Mouse (Mus musculus) embryonic facial prominence, embryonic 11.5 days (tissue): ENCODE results near the gene Prex1. TPM values are rescaled to one million over a fixed set of nuclear protein-coding genes. Genes with fewer than 3 reads are reported as not detected.

Experiments
- ATAC-seq: fragments of 200-750 bp; cut with Nextera tagmentation; replicated peaks from 2 replicates; pipeline ENCODE4 v1.8.0; 2017; ENCODE audit warnings: low read depth; ENCODE audit not compliant: insufficient number of reproducible peaks, low FRiP score, low TSS enrichment
- DNase-seq: peaks from one replicate; pipeline ENCODE4 v3.0.0-alpha.2; 2015; ENCODE audit warnings: low spot score
- H3K27ac ChIP-seq: fragments of 300-500 bp; sonication (generic); replicated peaks from 2 replicates; pipeline ENCODE4 v1.5.1; 2014; ENCODE audit warnings: mild to moderate bottlenecking, low read depth, low read length, control low read depth
- H3K27me3 ChIP-seq: fragments of 300-500 bp; sonication (generic); 2 replicates; pipeline ENCODE4 v1.6.1; 2014; ENCODE audit warnings: mild to moderate bottlenecking, low read length, moderate library complexity, mixed read lengths; ENCODE audit not compliant: control insufficient read depth, insufficient read depth
- H3K36me3 ChIP-seq: fragments of 300-500 bp; sonication (generic); replicated peaks from 2 replicates; pipeline ENCODE4 v1.6.1; 2014; ENCODE audit warnings: low read depth, mild to moderate bottlenecking, low read length, moderate library complexity, mixed read lengths; ENCODE audit not compliant: control insufficient read depth, insufficient read depth
- H3K4me1 ChIP-seq: fragments of 300-500 bp; sonication (generic); 2 replicates; pipeline ENCODE4 v1.6.1; 2014; ENCODE audit warnings: low read length, mixed read lengths; ENCODE audit not compliant: control insufficient read depth, insufficient read depth
- H3K4me2 ChIP-seq: fragments of 300-500 bp; sonication (generic); 2 replicates; pipeline ENCODE4 v1.6.1; 2014; ENCODE audit warnings: low read depth, mild to moderate bottlenecking, control low read depth, low read length, moderate library complexity
- H3K4me3 ChIP-seq: fragments of 300-500 bp; sonication (generic); 2 replicates; pipeline ENCODE4 v1.5.1; 2014; ENCODE audit warnings: low read depth, low read length, control low read depth
- H3K9ac ChIP-seq: fragments of 300-500 bp; sonication (generic); replicated peaks from 2 replicates; pipeline ENCODE4 v1.6.1; 2014; ENCODE audit warnings: mild to moderate bottlenecking, control low read depth, low read length
- H3K9me3 ChIP-seq: fragments of 300-500 bp; sonication (generic); replicated peaks from 2 replicates; pipeline ENCODE4 v1.6.1; 2016; ENCODE audit warnings: mild to moderate bottlenecking, low read length, inconsistent platforms, mixed read lengths; ENCODE audit not compliant: control insufficient read depth
- WGBS: fragments of 180-500 bp; shearing (Covaris S2); extraction: QIAGEN DNeasy Blood & Tissue Kit; methylation state at CpG from one replicate; pipeline ENCODE4 v1.1.7; 2014; 5-methylcytosine and 5-hydroxymethylcytosine counted together
- polyA plus RNA-seq: library from polyadenylated mRNA; unstranded; fragments of >200 nt; fragmentation: Nextera tagmentation; extraction: Ambion mirVana; gene quantifications from 2 replicates; pipeline ENCODE4 v1.2.1, GENCODE M21; 2014

Gene Prex1
- polyA plus RNA-seq, 1 experiment from 2014 or later: 15.5 TPM

DNA sequence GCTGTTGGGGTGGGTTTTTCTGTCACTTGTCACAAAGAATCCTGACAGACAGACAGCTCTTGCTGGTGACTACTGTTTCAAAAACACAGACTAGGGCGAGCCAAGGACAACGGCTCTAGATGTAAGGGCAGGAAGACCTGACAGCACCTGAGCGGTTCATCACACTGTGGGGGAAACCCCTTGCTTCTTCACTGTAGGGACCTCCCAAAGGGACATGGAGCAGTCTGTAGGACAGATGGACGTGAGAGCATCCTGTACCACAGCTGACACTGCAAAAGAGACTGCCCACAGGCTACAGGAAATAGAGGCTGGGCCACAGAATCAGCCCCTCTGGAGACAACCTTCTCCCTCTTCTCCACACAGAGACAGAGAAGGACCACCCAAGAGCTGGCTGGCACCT, 20.2 kb downstream of the Prex1 start:
- 72% methylated on average over 4 of the region's 4 CpGs for WGBS
- Histone ChIP-seq H3K9me3 (no peaks in the 10 kb centered on the region; the same call in 1 of the 2 replicates), H3K36me3 (no peaks in the 10 kb centered on the region; the same call in 1 of the 2 replicates), H3K4me2 (no peak overlapping the region), H3K4me3 (no peak overlapping the region), H3K9ac (no peak overlapping the region), H3K27ac (no peak overlapping the region), H3K27me3 (no peaks in the 10 kb centered on the region), H3K4me1 (no peaks in the 10 kb centered on the region)
- no peak for ATAC-seq
- DNase-seq: no peak

DNA sequence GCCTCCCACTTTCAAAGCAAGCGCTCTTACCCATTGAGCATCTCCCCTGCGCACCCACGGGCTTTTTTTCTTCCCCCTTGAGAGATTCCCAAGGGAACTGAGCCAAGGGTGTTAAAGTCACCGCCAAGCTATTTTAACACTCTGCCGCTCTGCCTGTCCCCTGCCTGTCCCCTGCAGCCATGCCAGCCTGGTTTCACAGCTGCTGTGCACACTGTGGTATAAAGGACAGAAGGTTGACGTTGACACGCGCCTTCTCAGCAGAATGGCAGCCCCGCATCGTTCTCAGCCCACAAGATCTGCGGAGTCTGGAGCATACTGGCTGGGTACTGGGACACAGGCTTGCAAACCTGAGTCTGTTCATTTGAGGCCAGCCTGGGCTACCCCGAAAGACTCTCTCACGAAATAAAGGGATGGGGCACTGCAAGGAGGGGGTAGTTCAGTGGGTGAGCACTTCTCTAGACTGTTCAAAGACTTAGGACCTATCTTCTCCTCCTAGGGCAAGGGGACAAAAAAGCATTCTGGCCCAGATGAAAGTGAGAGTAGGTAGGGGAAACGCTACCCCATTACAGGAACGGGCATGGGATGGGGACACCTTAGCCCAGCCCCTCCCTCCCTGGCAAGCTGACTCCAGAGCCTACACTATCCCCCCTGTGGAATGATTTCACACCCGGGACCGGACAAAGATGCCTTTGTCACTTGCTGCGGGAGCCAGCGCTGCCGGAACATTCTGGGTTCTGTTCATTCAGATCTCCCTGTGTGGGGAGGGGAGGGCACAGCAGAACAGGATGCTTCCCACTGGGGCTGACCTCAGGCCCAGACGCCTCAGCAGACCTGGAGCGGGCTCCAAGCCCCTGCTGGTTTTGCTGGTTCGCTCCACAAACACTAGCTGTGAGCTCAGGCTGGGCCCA, 21.8 kb downstream of the Prex1 start:
- Histone ChIP-seq H3K27me3 (no peaks in the 10 kb centered on the region), H3K4me3 (no peak overlapping the region), H3K9me3 (no peaks in the 10 kb centered on the region; the same call in 1 of the 2 replicates), H3K4me2 (no peak overlapping the region), H3K9ac (no peak overlapping the region; the same call in 1 of the 2 replicates), H3K27ac (no peak overlapping the region), H3K4me1 (peaks cover 4% of the 10 kb centered on the region; the same call in 1 of the 2 replicates), H3K36me3 (no peaks in the 10 kb centered on the region; the same call in 1 of the 2 replicates)
- no peak for DNase-seq
- WGBS: 52% methylated on average over 23 of the region's 23 CpGs
- peak; percentile 19; the same call in 1 of the 2 replicates for ATAC-seq

DNA sequence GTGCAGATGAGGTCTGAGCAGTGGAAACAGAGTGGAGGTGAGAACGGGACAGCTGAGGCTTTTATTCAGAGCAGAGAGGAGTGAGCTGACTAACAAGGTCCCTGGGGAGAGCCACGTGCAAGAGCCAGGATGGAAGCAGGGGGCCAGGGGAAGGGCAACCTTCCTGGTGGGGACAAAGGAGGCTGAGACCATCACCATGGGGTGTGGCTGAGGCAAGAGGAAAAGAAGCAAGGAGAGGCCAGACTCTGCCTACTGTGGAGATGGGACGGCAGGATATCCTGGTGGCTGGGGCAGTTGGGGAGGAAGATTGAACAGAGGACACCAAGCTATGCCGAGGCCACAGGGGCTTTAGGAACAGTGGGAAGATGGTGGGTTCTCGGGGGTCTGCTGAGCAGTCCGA, 26.7 kb downstream of the Prex1 start:
- Histone ChIP-seq H3K4me1 (peaks cover 5% of the 10 kb centered on the region; the same call in 1 of the 2 replicates), H3K27me3 (no peaks in the 10 kb centered on the region), H3K4me3 (no peak overlapping the region), H3K9me3 (no peaks in the 10 kb centered on the region), H3K36me3 (no peaks in the 10 kb centered on the region), H3K4me2 (no peak overlapping the region), H3K27ac (no peak overlapping the region), H3K9ac (no peak overlapping the region)
- ATAC-seq (no peak), DNase-seq (no peak)
- 28% methylated on average over 6 of the region's 6 CpGs for WGBS

DNA sequence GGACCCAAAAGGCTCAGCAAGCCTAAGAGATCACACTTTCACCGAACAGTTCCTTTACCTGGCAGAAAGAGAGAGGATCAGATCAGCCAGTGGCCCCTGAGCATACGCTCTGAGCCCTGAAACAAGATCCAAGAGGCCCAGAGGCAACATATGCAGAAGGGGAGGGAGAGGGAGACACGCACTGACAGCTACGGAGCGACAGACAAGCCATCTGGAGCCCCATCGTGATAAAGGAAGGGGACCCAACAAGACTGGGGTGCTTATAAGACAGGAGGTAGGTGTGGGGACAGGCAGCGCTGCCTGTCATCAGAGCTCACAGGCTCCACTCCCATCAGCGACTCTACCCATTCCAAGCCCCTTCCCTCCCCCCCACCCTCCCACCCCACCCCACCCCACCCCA, 27.8 kb downstream of the Prex1 start:
- DNase-seq (no peak), ATAC-seq (no peak)
- Histone ChIP-seq H3K4me2 (no peak overlapping the region), H3K9me3 (no peaks in the 10 kb centered on the region), H3K4me3 (no peak overlapping the region), H3K36me3 (no peaks in the 10 kb centered on the region), H3K27ac (no peak overlapping the region), H3K9ac (no peak overlapping the region), H3K4me1 (peaks cover 5% of the 10 kb centered on the region; the same call in 1 of the 2 replicates), H3K27me3 (no peaks in the 10 kb centered on the region)
- WGBS: 60% methylated on average over 7 of the region's 8 CpGs

DNA sequence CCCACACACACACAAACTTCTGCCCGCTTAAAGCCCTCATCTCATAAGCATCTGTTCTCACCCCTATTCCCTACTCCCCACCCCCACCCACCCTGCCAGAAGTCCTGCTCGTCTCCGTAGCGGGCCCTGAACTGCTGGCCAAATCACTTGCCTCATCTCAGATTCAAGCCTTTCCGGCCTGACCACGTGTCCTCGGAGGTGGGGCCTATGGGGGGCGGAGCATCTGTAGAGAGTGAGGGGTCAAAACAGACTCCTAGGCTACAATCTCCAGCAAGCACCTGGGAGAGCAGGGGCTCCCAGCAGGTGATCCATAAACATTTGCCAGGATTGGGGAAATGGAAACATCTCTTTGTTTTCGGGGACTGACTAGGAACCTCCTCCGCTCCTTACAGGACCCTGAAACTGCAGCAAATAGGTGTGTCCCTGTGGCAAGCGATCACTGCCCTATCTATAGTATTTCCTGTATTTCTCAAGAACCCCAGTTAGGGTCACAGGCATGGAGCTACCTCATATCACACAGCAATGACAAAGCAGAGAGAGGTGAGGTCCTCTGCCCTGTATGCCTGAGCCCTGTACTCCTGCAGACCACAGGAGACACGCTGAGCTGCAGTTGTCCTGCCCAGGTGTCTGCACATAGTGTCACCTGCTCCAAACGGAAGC, 29.6 kb downstream of the Prex1 start:
- Histone ChIP-seq H3K4me3 (no peak overlapping the region), H3K27ac (no peak overlapping the region), H3K9me3 (no peaks in the 10 kb centered on the region), H3K4me2 (no peak overlapping the region), H3K9ac (no peak overlapping the region), H3K36me3 (no peaks in the 10 kb centered on the region), H3K4me1 (peaks cover 7% of the 10 kb centered on the region), H3K27me3 (no peaks in the 10 kb centered on the region)
- WGBS: 12% methylated on average over 13 of the region's 13 CpGs
- ATAC-seq (no peak), DNase-seq (peak; percentile 61)

DNA sequence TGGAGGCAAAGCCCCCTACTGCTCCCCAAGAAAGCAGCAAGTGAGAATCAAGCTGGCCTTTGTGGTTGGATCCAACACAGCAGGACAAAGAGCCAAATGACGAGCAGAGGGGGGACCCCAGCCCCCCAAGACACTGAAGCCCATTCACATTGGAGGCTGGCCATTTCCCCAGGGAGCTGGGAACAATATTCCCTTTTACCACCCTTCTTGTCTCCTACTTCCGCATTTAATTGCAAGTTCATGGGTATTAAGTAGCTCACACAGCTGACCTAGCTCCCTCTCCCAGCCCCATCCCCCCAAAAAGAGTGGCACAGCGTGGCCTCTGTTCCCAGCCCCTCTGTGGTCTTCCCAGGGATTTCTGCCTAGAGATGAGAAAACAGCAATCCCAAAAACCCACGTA, 30.8 kb downstream of the Prex1 start:
- 16% methylated on average over 4 of the region's 4 CpGs for WGBS
- no peak overlapping the region for H3K9ac ChIP-seq
- H3K4me1 ChIP-seq: peaks cover 9% of the 10 kb centered on the region
- H3K4me3 ChIP-seq: no peak overlapping the region
- H3K27ac ChIP-seq: no peak overlapping the region
- DNase-seq (no peak), ATAC-seq (no peak)
- no peaks in the 10 kb centered on the region for H3K36me3 ChIP-seq
- H3K27me3 ChIP-seq: no peaks in the 10 kb centered on the region
- H3K9me3 ChIP-seq: no peaks in the 10 kb centered on the region
- H3K4me2 ChIP-seq: no peak overlapping the region

DNA sequence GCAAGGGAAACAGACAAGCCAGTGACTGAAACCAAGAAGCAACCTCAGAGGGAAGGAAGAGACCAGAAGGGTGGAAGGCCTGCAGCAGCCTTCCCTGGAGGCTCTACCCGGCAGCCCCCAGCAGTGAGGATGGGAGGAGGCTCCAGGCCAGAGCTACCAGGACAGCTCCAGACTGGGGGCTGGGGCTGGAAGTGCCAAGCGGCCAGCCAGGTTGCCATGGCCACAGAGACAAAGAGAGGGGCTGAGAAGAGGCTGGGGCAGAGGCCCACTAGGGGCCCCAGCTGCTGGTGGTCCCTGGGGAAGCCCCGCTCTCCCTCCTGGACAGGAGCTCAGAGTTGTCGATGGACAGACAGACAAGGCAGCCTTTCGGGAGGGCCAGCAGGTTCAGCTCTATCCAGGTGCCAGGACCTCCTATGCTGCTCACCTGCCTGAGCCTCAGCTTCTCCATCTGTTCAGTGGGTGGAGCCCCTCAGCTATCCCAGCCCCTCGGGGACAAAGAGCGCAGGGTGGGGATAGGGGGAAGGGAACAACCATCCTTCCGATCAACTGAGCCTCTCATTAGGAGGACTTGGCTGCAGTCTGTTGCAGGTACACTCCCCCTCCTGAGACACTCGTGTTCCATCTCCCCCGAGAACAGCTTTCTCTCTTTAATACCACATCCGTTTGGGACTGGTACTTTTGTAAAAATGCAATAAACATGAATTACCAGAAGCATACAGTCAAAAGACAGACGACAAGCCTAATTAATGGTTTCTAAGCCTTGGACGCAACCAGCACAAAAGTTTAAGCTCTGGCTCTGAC, 34.5 kb downstream of the Prex1 start:
- Histone ChIP-seq H3K36me3 (no peaks in the 10 kb centered on the region), H3K9me3 (no peaks in the 10 kb centered on the region), H3K4me3 (no peak overlapping the region), H3K4me2 (no peak overlapping the region), H3K27ac (peak overlapping the region; percentile 47; the same call in 1 of the 2 replicates), H3K27me3 (no peaks in the 10 kb centered on the region), H3K4me1 (peaks cover 16% of the 10 kb centered on the region), H3K9ac (peak overlapping the region; percentile 18; the same call in 1 of the 2 replicates)
- ATAC-seq (peak; percentile 73), DNase-seq (no peak)
- 31% methylated on average over 13 of the region's 13 CpGs for WGBS
